ENCODE assay signal across 9 mouse cellular contexts in genomic region chr8:13254019-13254418, GRCm38 (mm10). TPM values are rescaled to one million over a fixed set of nuclear protein-coding genes. Genes with fewer than 3 reads are reported as not detected.
DNase-seq lines count a peak whose midpoint lies in the region; ATAC-seq and TF ChIP-seq lines count a peak whose summit lies in the region.
"Had no signal": no experiment of that assay in that cellular context is flagged by ENCODE, and none has a peak within 500 bp of the region (broad histone marks: within the 10 kb centered on the region; RNA-seq: fewer than 3 reads in every experiment).

Adprhl1 (minus strand) TSS chr8:13254162.

- no peak within 1 kb of the TSS for H3K27ac ChIP-seq in bone marrow, adult 2 months (ENCODE audit: control insufficient read depth, insufficient read depth, low read depth, low read length, poor library complexity)
- H3K27ac ChIP-seq in embryonic facial prominence, embryonic 15.5 days (replicated peaks) = no peak within 1 kb of the TSS
- no peak within 1 kb of the TSS for H3K27ac ChIP-seq in kidney, embryonic 15.5 days
- H3K27ac ChIP-seq: embryonic facial prominence, embryonic 13.5 days had no signal

- peak; percentile 76 for ATAC-seq in embryonic facial prominence, embryonic 15.5 days (ENCODE audit: insufficient number of reproducible peaks, low FRiP score, low TSS enrichment, low read depth)
- ATAC-seq in kidney, embryonic 15.5 days (replicated peaks; ENCODE audit: low FRiP score) = peak; percentile 75

- no peaks in the 10 kb centered on the region for H3K79me2 ChIP-seq in C2C12 (ENCODE audit: control insufficient read depth, insufficient read depth)
- no peaks in the 10 kb centered on the region for H3K79me2 ChIP-seq in myocyte (ENCODE audit: control insufficient read depth, insufficient read depth)

- H3K9ac ChIP-seq in embryonic facial prominence, embryonic 15.5 days = no peak within 1 kb of the TSS
- H3K9ac ChIP-seq in kidney, embryonic 15.5 days = no peak within 1 kb of the TSS
- H3K9ac ChIP-seq: embryonic facial prominence, embryonic 13.5 days had no signal

- WGBS in bone marrow, adult 2 months = 29% methylated on average over 8 of the region's 8 CpGs
- 37% methylated on average over 8 of the region's 8 CpGs for WGBS in embryonic facial prominence, embryonic 15.5 days
- WGBS in kidney, embryonic 15.5 days = 37% methylated on average over 8 of the region's 8 CpGs

- H3K9me3 ChIP-seq in embryonic facial prominence, embryonic 15.5 days (replicated peaks) = no peaks in the 10 kb centered on the region
- no peaks in the 10 kb centered on the region for H3K9me3 ChIP-seq in kidney, embryonic 15.5 days (replicated peaks)
- H3K9me3 ChIP-seq: embryonic facial prominence, embryonic 13.5 days had no signal

- peaks cover 17% of the 10 kb centered on the region for H3K36me3 ChIP-seq in C2C12 (ENCODE audit: control insufficient read depth, insufficient read depth)
- peaks cover 31% of the 10 kb centered on the region for H3K36me3 ChIP-seq in embryonic facial prominence, embryonic 15.5 days
- peaks cover 38% of the 10 kb centered on the region for H3K36me3 ChIP-seq in kidney, embryonic 15.5 days
- peaks cover 11% of the 10 kb centered on the region for H3K36me3 ChIP-seq in myocyte (ENCODE audit: control insufficient read depth, insufficient read depth)
- peaks cover 2% of the 10 kb centered on the region; the same call in 1 of the 2 replicates for H3K36me3 ChIP-seq in splenic B cell, adult 2 months (ENCODE audit: control insufficient read depth, insufficient read depth, low read length, poor library complexity, severe bottlenecking)

- TF ChIP-seq CTCF in C2C12 (IDR thresholded peaks at IDR 0.05; ENCODE audit: control insufficient read depth, insufficient read depth, insufficient read length) = peak; percentile 89
- TF ChIP-seq CTCF in bone marrow, adult 2 months (IDR thresholded peaks at IDR 0.05; ENCODE audit: control insufficient read depth, insufficient read depth, low read length) = peak; percentile 79

- H3K4me2 ChIP-seq in embryonic facial prominence, embryonic 15.5 days (replicated peaks) = no peak within 1 kb of the TSS
- no peak within 1 kb of the TSS for H3K4me2 ChIP-seq in kidney, embryonic 15.5 days
- H3K4me2 ChIP-seq in myocyte (ENCODE audit: low read depth) = peak within 1 kb of the TSS; percentile 48
- H3K4me2 ChIP-seq: embryonic facial prominence, embryonic 13.5 days had no signal

- no peaks in the 10 kb centered on the region for H3K79me3 ChIP-seq in C2C12 (ENCODE audit: low read depth)

- H3K4me1 ChIP-seq in bone marrow, adult 2 months (ENCODE audit: control insufficient read depth, insufficient read depth, low read length) = no peaks in the 10 kb centered on the region
- peaks cover 4% of the 10 kb centered on the region; the same call in 1 of the 2 replicates for H3K4me1 ChIP-seq in embryonic facial prominence, embryonic 15.5 days
- H3K4me1 ChIP-seq in kidney, embryonic 15.5 days = no peaks in the 10 kb centered on the region

- H3K4me3 ChIP-seq in C2C12 (ENCODE audit: insufficient read depth, poor library complexity, severe bottlenecking) (no peak within 1 kb of the TSS), myocyte (peak within 1 kb of the TSS; percentile 3)
- no peak within 1 kb of the TSS for H3K4me3 ChIP-seq in bone marrow, adult 2 months (replicated peaks; ENCODE audit: control insufficient read depth, low read depth, low read length)
- no peak within 1 kb of the TSS for H3K4me3 ChIP-seq in embryonic facial prominence, embryonic 15.5 days (replicated peaks)
- no peak within 1 kb of the TSS for H3K4me3 ChIP-seq in kidney, embryonic 15.5 days (replicated peaks)
- H3K4me3 ChIP-seq: embryonic facial prominence, embryonic 13.5 days had no signal

- TF ChIP-seq POLR2A in bone marrow, adult 2 months (IDR thresholded peaks at IDR 0.05; ENCODE audit: borderline replicate concordance, control insufficient read depth, low read depth, low read length) = no peak
- peak; percentile 32 for TF ChIP-seq POLR2A in myocyte (IDR thresholded peaks at IDR 0.05; ENCODE audit: insufficient read length, low read depth)

- DNase-seq in heart, adult 9 months (ENCODE audit: low spot score in 2 of 2) = peak; percentile 77 to 78
- peak; percentile 77 for DNase-seq in liver
- DNase-seq in splenic B cell, adult 2 months (ENCODE audit: low read depth, low spot score) = peak; percentile 49

- H3ac ChIP-seq in C2C12 (ENCODE audit: control insufficient read depth, insufficient read length, low read depth) (no peak within 1 kb of the TSS), myocyte (ENCODE audit: control insufficient read depth, insufficient read length) (no peak within 1 kb of the TSS)

- H3K27me3 ChIP-seq in C2C12 (ENCODE audit: control insufficient read depth, insufficient read depth, insufficient read length) = peaks cover 9% of the 10 kb centered on the region
- no peaks in the 10 kb centered on the region for H3K27me3 ChIP-seq in embryonic facial prominence, embryonic 15.5 days
- peaks cover 6% of the 10 kb centered on the region; the same call in 1 of the 2 replicates for H3K27me3 ChIP-seq in kidney, embryonic 15.5 days
- no peaks in the 10 kb centered on the region for H3K27me3 ChIP-seq in myocyte (ENCODE audit: control insufficient read depth, insufficient read depth, insufficient read length)
- no peaks in the 10 kb centered on the region for H3K27me3 ChIP-seq in splenic B cell, adult 2 months (ENCODE audit: control insufficient read depth, insufficient read depth, low read length, poor library complexity, severe bottlenecking)
- H3K27me3 ChIP-seq: embryonic facial prominence, embryonic 13.5 days had no signal

TF ChIP-seq in C2C12, 6 proteins besides CTCF, POLR2A, EP300 and RAD21:
- no peak for TF ChIP-seq MAX (IDR thresholded peaks at IDR 0.05)
- TF ChIP-seq MYOD1 (IDR thresholded peaks at IDR 0.05; ENCODE audit: control insufficient read depth, insufficient read length, low read depth) = no peak
- TF ChIP-seq MYOG (IDR thresholded peaks at IDR 0.05; ENCODE audit: control insufficient read depth, extremely low read depth, insufficient read length) = no peak
- no peak for TF ChIP-seq USF1 (IDR thresholded peaks at IDR 0.05; ENCODE audit: low read depth)
- no peak for TF ChIP-seq FOSL1 (IDR thresholded peaks at IDR 0.05; ENCODE audit: insufficient read depth, low read length, poor library complexity, severe bottlenecking)

TF ChIP-seq in myocyte, 11 proteins besides CTCF, POLR2A, EP300 and RAD21:
- no peak for TF ChIP-seq USF1 (IDR thresholded peaks at IDR 0.05; ENCODE audit: low read depth)
- no peak for TF ChIP-seq MAX (IDR thresholded peaks at IDR 0.05; ENCODE audit: low read depth)
- peak in 1 of 3 experiments; percentile 47 for TF ChIP-seq MYOD1 (IDR thresholded peaks at IDR 0.05; ENCODE audit: control insufficient read depth in 1 of 3, insufficient read length in 2 of 3, low read depth in 2 of 3)
- no peak for TF ChIP-seq TCF3 (IDR thresholded peaks at IDR 0.05; ENCODE audit: insufficient read length, low read depth)
- peak in 2 of 3 experiments; percentile 1 to 31 for TF ChIP-seq MYOG (IDR thresholded peaks at IDR 0.05; ENCODE audit: control insufficient read depth in 1 of 3, insufficient read depth in 1 of 3, insufficient read length in 2 of 3, low read depth in 2 of 3)
- no peak for TF ChIP-seq SRF (IDR thresholded peaks at IDR 0.05; ENCODE audit: control insufficient read depth, insufficient read length, low read depth)
- TF ChIP-seq POLR2AphosphoS2 (IDR thresholded peaks at IDR 0.05; ENCODE audit: insufficient read length, low read depth) = peak; percentile 82
- TF ChIP-seq TCF12 (IDR thresholded peaks at IDR 0.05; ENCODE audit: insufficient read depth, poor library complexity, severe bottlenecking) = no peak
- TF ChIP-seq E2F4 (IDR thresholded peaks at IDR 0.05; ENCODE audit: insufficient read depth) = no peak
- no peak for TF ChIP-seq REST (IDR thresholded peaks at IDR 0.05; ENCODE audit: insufficient read depth, insufficient read length)
- TF ChIP-seq CEBPB (IDR thresholded peaks at IDR 0.05; ENCODE audit: insufficient read depth, poor library complexity, severe bottlenecking) = no peak

RNA-seq across cellular contexts. Expression of gene Adprhl1, which starts in this region (rescaled TPM):
- 0.04 TPM for polyA plus RNA-seq in C2C12 (2012; fragmentation: generic; extraction: Trizol)
- 0.99 TPM in 1 of 2 replicates, not detected in the other for polyA plus RNA-seq in bone marrow, adult 2 months (2011; ENCODE audit: insufficient read depth, insufficient read length, low replicate concordance, missing spikeins)
- polyA plus RNA-seq in embryonic facial prominence, embryonic 15.5 days (2015; fragmentation: Nextera tagmentation; extraction: Ambion mirVana) = 4.4 and 6.1 TPM in 2 replicates
- polyA plus RNA-seq in kidney, embryonic 15.5 days (2015; fragmentation: Nextera tagmentation; extraction: Ambion mirVana) = 0.48 and 1.4 TPM in 2 replicates
- polyA plus RNA-seq in myocyte (2012; fragmentation: generic; extraction: Trizol) = 17.8 TPM
- polyA plus RNA-seq: embryonic facial prominence, embryonic 13.5 days had no signal
